Mouse (Mus musculus): ENCODE measurements around the gene Cpn1. TPM values are rescaled to one million over a fixed set of nuclear protein-coding genes. Genes with fewer than 3 reads are reported as not detected.

Gene Cpn1
- total RNA-seq, 2 experiments from 2014 or later, result 0.36 TPM; not detected in 1

- no peak for DNase-seq (ENCODE audit: low spot score in 2 of 2)
- H3K4me3 ChIP-seq, result no peak overlapping the region
- TF ChIP-seq CTCF (conservative IDR thresholded peaks at IDR 0.05), result no peak
- H3K27ac ChIP-seq, result no peak overlapping the region
Measured at GRCm38 (mm10) chr19:44005025-44005424, 18.7 kb upstream of the Cpn1 start.

DNA sequence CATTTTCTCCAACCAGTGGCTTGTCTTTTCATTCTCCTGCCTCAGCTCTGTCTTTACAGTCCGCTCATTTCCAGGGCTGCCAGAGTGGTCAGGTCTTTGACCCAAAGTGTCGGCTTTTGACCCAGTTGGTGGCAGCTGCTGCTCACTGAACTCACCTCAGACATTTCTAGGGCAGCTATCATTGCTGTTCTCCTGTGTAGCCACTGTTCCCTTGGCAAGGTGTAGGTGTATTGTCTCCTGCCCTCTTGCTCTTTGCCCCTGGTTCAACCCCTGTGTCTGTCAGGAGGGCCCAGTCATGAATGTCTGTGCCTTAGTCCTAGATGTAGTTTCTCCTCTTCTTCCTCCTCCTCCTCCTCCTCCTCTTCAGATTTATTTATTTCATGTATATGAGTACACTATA, 17.9 kb upstream of the Cpn1 start:
- TF ChIP-seq CTCF (conservative IDR thresholded peaks at IDR 0.05), result no peak
- H3K27ac ChIP-seq, result no peak overlapping the region
- DNase-seq (ENCODE audit: low spot score in 2 of 2), result no peak
- H3K4me3 ChIP-seq, result no peak overlapping the region

DNA sequence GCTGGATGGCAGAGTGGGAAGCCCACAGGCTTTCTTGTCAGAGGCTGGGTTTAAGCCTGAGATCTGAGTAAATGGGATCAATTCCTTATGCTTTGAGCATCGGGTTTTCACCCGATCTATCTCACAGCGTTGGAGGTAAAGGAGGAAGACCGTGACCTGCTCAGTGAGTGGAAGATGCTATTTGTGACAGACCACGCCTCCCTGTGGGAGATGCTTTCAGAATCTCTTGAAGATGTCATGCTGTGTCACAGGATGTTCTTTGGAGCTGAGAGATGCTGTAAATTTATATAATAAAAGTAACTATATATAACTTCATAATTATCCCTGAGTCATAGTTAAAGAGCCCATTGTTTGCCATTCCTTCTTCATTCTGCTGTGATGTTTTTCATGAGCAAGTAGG, 14.4 kb upstream of the Cpn1 start:
- no peak for TF ChIP-seq CTCF (conservative IDR thresholded peaks at IDR 0.05)
- no peak overlapping the region for H3K4me3 ChIP-seq
- H3K27ac ChIP-seq, result no peak overlapping the region
- DNase-seq (ENCODE audit: low spot score in 2 of 2), result no peak

DNA sequence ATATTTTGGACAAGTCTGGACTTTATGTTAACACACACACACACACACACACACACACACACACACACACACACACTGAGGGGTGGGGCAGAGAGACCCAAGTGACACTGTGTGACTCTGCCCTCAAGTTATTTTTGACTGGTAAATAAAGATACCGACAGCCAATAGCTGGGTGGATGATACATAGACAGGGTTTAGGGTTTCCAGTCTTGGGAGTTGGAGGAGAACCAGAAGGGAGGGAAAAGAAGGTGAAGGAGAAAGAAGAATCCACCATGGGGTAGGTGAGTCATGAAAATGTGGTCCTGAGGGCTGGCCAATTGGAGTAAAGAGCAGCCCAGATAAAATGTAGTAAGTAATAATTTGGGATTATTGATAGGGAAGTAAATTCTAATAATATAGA, 13.7 kb upstream of the Cpn1 start:
- Histone ChIP-seq H3K4me3 (no peak overlapping the region), H3K27ac (no peak overlapping the region)
- no peak for DNase-seq (ENCODE audit: low spot score in 2 of 2)
- no peak for TF ChIP-seq CTCF (conservative IDR thresholded peaks at IDR 0.05)

DNA sequence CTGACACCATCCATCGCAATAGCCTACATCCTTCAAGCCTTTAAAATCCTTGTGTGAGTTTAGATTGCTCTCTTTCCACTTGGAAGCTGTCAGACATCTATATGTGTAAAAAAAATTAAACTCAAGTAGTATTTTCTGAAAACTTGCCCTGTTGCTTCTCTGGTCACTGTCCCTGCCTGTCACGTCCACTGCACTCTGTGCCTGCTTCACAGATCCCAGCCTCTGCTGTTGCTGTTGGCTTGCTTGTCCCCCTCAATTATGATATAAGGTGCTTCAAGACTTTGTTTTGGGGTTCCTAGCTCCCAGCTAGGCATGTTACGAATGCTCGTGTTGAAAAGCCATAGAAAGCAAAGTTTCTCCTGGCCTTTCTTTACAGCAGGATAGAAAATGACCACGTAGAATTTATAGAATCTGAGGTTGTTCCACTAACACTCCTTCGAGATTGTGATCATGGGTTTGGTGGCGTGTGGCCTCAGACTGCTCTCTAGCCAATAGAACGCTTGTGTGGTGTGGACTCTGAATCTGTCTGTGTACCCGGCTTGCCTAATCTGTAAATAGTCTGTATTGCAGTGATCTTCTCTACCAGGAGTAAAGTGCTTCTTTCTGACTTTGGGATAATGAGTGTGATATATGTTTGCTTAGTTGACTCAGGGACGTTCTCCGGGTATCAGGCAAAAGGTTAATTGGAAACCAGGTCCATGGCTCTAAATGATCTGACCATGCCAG, 12.6 kb upstream of the Cpn1 start:
- Histone ChIP-seq H3K27ac (no peak overlapping the region), H3K4me3 (no peak overlapping the region)
- TF ChIP-seq CTCF (conservative IDR thresholded peaks at IDR 0.05), result no peak
- no peak for DNase-seq (ENCODE audit: low spot score in 2 of 2)

DNA sequence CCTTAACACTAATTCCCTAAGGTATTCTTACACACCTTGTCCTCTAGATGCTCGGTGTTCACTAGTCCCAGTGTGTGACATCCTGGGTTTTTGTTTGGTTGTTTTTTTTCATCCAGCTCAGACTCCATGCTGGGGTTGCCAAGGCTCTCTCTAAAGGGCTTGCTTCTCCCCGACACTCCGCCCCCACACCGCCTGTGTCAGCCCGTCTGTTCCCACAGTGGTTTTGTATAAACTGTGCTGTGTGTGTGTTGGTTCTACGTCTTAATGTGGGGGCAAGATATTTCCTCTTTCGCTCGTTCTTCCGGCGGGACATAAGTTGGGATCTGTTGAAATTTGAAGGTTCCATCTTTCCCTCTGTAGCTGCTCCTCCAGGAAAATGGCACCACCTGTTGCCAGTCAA, 11.7 kb upstream of the Cpn1 start:
- no peak for TF ChIP-seq CTCF (conservative IDR thresholded peaks at IDR 0.05)
- no peak overlapping the region for H3K27ac ChIP-seq
- DNase-seq (ENCODE audit: low spot score in 2 of 2), result peak; percentile 88 to 91
- no peak overlapping the region for H3K4me3 ChIP-seq

DNA sequence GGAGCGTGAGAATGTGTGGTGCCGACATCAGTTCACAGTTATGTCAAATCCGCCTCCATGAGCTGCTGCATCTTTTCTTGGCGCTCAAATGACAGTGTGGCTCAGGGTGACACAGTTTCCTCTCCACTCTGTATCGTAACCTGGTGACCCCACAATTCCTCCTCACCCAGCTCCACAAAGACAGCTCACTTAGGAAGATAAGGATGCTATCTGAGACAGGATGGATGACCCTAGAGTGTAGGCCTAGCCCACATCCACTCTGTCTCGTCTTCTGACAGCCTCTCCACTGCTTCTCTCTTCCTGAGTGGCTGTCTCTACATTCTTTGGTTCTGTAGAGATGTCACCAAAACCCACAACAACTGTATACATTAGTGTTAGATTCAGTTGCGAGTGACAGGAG, 9.1 kb upstream of the Cpn1 start:
- Histone ChIP-seq H3K27ac (no peak overlapping the region), H3K4me3 (no peak overlapping the region)
- TF ChIP-seq CTCF (conservative IDR thresholded peaks at IDR 0.05), result no peak
- DNase-seq (ENCODE audit: low spot score in 2 of 2), result no peak

DNA sequence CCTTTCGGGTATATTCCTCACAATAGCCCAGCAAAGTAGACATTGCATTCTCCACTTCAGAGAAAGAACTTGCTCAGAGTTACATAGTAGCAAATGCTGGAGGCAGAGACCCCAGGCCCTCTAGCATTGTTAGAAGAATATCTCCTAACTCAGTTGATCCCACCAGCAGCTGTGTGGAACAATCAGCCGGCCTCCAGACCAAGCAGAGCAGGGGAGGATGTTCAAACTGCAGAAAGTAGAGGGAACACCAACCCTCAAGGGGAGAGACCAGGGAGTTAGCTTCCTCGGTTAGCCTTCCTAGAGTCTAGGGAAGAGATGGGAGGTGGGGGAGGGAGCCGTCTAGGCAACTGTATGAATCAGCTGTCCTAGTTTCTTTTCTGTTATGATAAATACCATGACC, 6.1 kb upstream of the Cpn1 start:
- Histone ChIP-seq H3K27ac (no peak overlapping the region), H3K4me3 (no peak overlapping the region)
- TF ChIP-seq CTCF (conservative IDR thresholded peaks at IDR 0.05), result no peak
- no peak for DNase-seq (ENCODE audit: low spot score in 2 of 2)

DNA sequence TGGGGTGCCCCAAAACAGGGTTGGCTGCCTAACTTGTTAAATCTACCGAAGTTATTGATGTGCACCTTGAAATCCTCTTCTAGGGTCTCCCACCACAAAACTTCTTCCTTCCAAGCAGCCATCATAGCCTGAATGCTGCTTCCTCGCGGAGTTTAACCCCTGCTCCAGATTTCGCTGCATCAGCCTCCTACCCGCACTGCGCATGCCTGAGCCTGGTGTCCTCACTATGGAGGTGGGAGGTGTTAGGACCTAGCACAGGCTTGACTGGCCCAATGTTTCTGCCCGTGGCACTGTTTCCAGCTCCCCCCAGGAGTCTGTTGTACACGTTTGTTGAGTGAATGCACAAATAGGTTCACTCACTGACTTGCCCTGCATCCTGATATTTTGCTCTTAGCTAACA, 4.0 kb upstream of the Cpn1 start:
- Histone ChIP-seq H3K4me3 (no peak overlapping the region), H3K27ac (no peak overlapping the region)
- DNase-seq (ENCODE audit: low spot score in 2 of 2), result no peak
- no peak for TF ChIP-seq CTCF (conservative IDR thresholded peaks at IDR 0.05)

DNA sequence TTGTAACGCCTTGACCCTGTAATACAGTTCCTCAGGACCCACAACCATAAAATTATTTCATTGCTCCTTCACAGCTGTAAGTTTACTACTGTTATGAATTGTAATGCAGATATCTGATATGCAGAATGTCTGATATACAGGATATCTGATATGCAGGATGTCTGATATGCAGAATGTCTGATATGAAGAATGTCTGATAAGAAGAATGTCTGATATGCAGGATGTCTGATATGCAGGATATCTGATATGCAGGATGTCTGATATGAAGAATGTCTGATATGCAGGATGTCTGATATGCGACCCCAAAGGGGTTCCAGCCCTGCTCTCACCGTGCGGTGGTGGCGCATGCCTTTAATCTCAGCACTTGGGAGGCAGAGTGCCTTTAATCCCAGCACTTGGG, 4.4 kb downstream of the Cpn1 start:
- no peak overlapping the region for H3K27ac ChIP-seq
- no peak for TF ChIP-seq CTCF (conservative IDR thresholded peaks at IDR 0.05)
- no peak overlapping the region for H3K4me3 ChIP-seq
- DNase-seq (ENCODE audit: low spot score in 2 of 2), result no peak

- TF ChIP-seq CTCF (conservative IDR thresholded peaks at IDR 0.05), result no peak
- no peak for DNase-seq (ENCODE audit: low spot score in 2 of 2)
- no peak overlapping the region for H3K27ac ChIP-seq
- no peak overlapping the region for H3K4me3 ChIP-seq
Measured at GRCm38 (mm10) chr19:43980711-43981110, 5.6 kb downstream of the Cpn1 start.

DNA sequence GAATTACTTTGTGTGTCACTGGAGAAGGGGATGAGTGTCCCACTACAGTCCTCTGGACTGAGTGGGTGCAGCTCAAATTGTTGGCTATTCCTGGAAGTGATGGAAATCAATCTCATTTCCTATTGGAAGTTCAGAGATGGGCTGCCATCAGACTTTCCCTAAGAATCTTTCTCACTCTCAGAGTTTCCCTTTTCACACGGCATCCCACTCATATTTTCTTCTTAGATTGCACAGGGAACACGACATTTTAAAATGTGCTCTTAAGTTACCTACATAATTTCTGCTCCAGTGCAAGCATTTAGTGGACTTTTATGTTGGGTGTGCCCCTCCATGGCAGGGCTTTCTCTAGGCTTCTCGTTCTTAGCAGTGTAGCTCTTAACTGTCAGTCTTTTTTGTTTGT, 8.6 kb downstream of the Cpn1 start:
- DNase-seq (ENCODE audit: low spot score in 2 of 2), result no peak

DNA sequence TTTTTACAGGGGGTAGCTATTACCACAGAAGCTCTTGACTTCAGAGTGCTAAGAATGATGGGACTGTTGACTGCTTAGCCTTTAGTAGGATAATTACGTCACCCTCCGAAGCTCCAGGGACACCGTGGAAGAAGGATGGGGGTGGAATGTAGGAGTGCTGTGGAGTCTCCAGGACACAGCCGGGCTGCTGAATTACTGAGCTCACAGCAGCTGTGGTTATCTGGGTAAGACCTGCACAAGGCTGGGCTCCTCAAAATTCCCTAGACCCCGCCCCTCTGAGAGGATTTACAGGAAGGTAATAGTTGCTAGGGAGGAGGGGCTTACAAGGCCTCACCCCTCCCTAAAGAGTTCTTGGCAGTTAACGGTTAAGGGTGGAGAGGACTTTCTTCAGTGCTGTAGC, 9.7 kb downstream of the Cpn1 start:
- no peak for TF ChIP-seq CTCF (conservative IDR thresholded peaks at IDR 0.05)

More for the DNA sequence above, 8.6 kb downstream of the Cpn1 start:
- no peak for TF ChIP-seq CTCF (conservative IDR thresholded peaks at IDR 0.05)
- H3K4me3 ChIP-seq, result no peak overlapping the region
- H3K27ac ChIP-seq, result no peak overlapping the region

DNA sequence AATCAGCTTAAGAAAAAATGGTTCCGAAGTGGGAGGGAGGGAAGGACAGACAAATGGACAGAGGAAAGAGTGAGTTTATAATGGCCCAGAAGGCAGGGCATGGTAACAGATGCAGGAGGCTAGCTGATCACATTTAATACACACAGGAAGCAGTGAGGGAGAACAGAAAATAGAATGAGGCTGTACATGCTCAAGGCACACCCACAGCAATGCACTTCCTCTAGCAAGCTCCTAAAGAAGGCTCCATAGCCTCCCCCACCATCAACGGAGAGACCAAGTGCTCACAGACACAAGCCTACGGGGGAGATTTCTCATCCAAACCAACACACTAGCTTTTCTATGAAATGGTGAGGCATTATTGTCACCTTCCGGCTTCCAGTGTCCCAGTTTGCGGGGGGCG, 12.1 kb downstream of the Cpn1 start:
- DNase-seq (ENCODE audit: low spot score in 2 of 2), result no peak
- Histone ChIP-seq H3K4me3 (no peak overlapping the region), H3K27ac (no peak overlapping the region)
- TF ChIP-seq CTCF (conservative IDR thresholded peaks at IDR 0.05), result no peak

More for the DNA sequence above, 9.7 kb downstream of the Cpn1 start:
- Histone ChIP-seq H3K4me3 (no peak overlapping the region), H3K27ac (no peak overlapping the region)
- no peak for DNase-seq (ENCODE audit: low spot score in 2 of 2)

Measured in layer of hippocampus, adult 2 months (tissue).